Comparison of ENCODE assay signal across 12 mouse cellular contexts in the genomic region with DNA sequence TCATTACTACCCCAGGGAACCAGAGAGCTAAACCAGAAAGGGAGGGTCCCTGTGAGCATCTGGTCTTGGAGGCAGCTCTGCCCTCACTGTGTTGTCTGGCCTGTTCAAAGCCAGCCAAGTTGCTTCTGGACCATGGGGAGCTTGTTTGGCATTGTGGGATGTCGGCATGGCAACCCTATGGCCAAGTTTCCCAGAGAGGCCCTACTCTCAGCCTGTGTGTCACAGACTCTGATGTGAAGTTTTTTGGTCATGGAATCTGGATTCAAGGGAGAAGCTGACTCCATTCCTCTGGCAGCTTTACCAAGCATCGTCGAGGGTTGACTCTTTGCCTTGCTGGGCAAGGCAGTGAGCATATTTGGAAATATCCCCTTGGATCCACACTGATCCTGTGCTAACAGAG. TPM values are rescaled to one million over a fixed set of nuclear protein-coding genes. Genes with fewer than 3 reads are reported as not detected.
A peak's percentile ranks its signal among the peaks of the same experiment; 100 is the strongest.
DNase-seq lines count a peak whose midpoint lies in the region; ATAC-seq and TF ChIP-seq lines count a peak whose summit lies in the region.
"Had no signal": no experiment of that assay in that cellular context is flagged by ENCODE, and none has a peak within 500 bp of the region (broad histone marks: within the 10 kb centered on the region; RNA-seq: fewer than 3 reads in every experiment).

No protein-coding gene starts in this region.

- no peak for DNase-seq in forebrain, embryonic 10.5 days (ENCODE audit: extremely low spot score, low spot score)
- no peak for DNase-seq in forebrain, embryonic 11.5 days (ENCODE audit: low spot score)
- DNase-seq in lung, postnatal 0 days (ENCODE audit: low spot score), result no peak
- no peak for DNase-seq in lung, adult 2 months
- peak; percentile 58 for DNase-seq in gastrocnemius, adult 2 months
- DNase-seq in thymus, postnatal 14 days, result no peak

- H3K36me3 ChIP-seq in forebrain, embryonic 10.5 days (replicated peaks), result peaks cover 15% of the 10 kb centered on the region
- no peaks in the 10 kb centered on the region for H3K36me3 ChIP-seq in forebrain, embryonic 11.5 days (ENCODE audit: control insufficient read depth, insufficient read depth, low read length)
- no peaks in the 10 kb centered on the region for H3K36me3 ChIP-seq in lung, postnatal 0 days (ENCODE audit: insufficient read depth, low read length)
- H3K36me3 ChIP-seq: heart, embryonic 13.5 days; kidney, embryonic 15.5 days; limb, embryonic 10.5 days had no signal

- H3K9ac ChIP-seq in forebrain, embryonic 11.5 days (ENCODE audit: low read length), result no peak overlapping the region; the same call in 1 of the 2 replicates
- H3K9ac ChIP-seq in lung, postnatal 0 days (replicated peaks; ENCODE audit: low read depth), result no peak overlapping the region
- H3K9ac ChIP-seq: heart, embryonic 13.5 days; kidney, embryonic 15.5 days had no signal

- no peak for TF ChIP-seq POLR2A in lung, adult 2 months (IDR thresholded peaks at IDR 0.05; ENCODE audit: borderline replicate concordance, extremely low read depth, low read depth, low read length)
- TF ChIP-seq POLR2A in olfactory bulb, adult 2 months (IDR thresholded peaks at IDR 0.05; ENCODE audit: insufficient read depth, low read depth, low read length), result no peak

- intact Hi-C loops in gastrocnemius, adult 2 months (cut with DNase I), result loop anchor here (5.0 kb wide), 1 partner anchor 55 kb away; no protein-coding TSS in a partner anchor

- peaks cover 54% of the 10 kb centered on the region for H3K27me3 ChIP-seq in forebrain, embryonic 10.5 days (ENCODE audit: poor library complexity, severe bottlenecking)
- H3K27me3 ChIP-seq in forebrain, embryonic 11.5 days (ENCODE audit: control insufficient read depth, insufficient read depth, low read length), result peaks cover 5% of the 10 kb centered on the region; the same call in 1 of the 2 replicates
- H3K27me3 ChIP-seq in lung, postnatal 0 days (replicated peaks; ENCODE audit: insufficient read depth, low read length), result peaks cover 37% of the 10 kb centered on the region

- no peak overlapping the region for H3K27ac ChIP-seq in forebrain, embryonic 10.5 days
- no peak overlapping the region for H3K27ac ChIP-seq in forebrain, embryonic 11.5 days (ENCODE audit: low read depth, low read length)
- H3K27ac ChIP-seq in lung, postnatal 0 days (ENCODE audit: low read length), result no peak overlapping the region
- peak overlapping the region; percentile 68 for H3K27ac ChIP-seq in gastrocnemius, adult 2 months
- peak overlapping the region; percentile 35; the same call in 1 of the 2 replicates for H3K27ac ChIP-seq in olfactory bulb, adult 2 months (ENCODE audit: insufficient read depth, low read depth, low read length)
- H3K27ac ChIP-seq: heart, embryonic 13.5 days; kidney, embryonic 15.5 days; limb, embryonic 10.5 days had no signal

- H3K4me1 ChIP-seq in forebrain, embryonic 10.5 days, result peaks cover 93% of the 10 kb centered on the region
- peaks cover 29% of the 10 kb centered on the region for H3K4me1 ChIP-seq in forebrain, embryonic 11.5 days (replicated peaks; ENCODE audit: control insufficient read depth, insufficient read depth, low read length)
- peaks cover 13% of the 10 kb centered on the region for H3K4me1 ChIP-seq in lung, postnatal 0 days (ENCODE audit: insufficient read depth, low read depth, low read length)
- H3K4me1 ChIP-seq in lung, adult 2 months (ENCODE audit: control insufficient read depth, insufficient read depth, low read length), result no peaks in the 10 kb centered on the region
- H3K4me1 ChIP-seq in olfactory bulb, adult 2 months (ENCODE audit: control insufficient read depth, insufficient read depth, low read length), result peaks cover 50% of the 10 kb centered on the region

- 78% methylated on average over 3 of the region's 3 CpGs for WGBS in forebrain, embryonic 10.5 days
- 75% methylated on average over 3 of the region's 3 CpGs for WGBS in forebrain, embryonic 11.5 days
- WGBS in lung, postnatal 0 days, result 64% methylated on average over 3 of the region's 3 CpGs
- 54% methylated on average over 3 of the region's 3 CpGs for WGBS in lung, adult 2 months
- WGBS in olfactory bulb, adult 2 months, result 32% methylated on average over 3 of the region's 3 CpGs

- no peak for TF ChIP-seq EP300 in lung, postnatal 0 days (IDR thresholded peaks at IDR 0.05)

- H3K9me3 ChIP-seq in forebrain, embryonic 10.5 days, result no peaks in the 10 kb centered on the region
- no peaks in the 10 kb centered on the region for H3K9me3 ChIP-seq in forebrain, embryonic 11.5 days (ENCODE audit: control insufficient read depth, low read length)
- H3K9me3 ChIP-seq in lung, postnatal 0 days (ENCODE audit: low read length), result no peaks in the 10 kb centered on the region
- H3K9me3 ChIP-seq: heart, embryonic 13.5 days; kidney, embryonic 15.5 days; limb, embryonic 10.5 days had no signal

- no peak for TF ChIP-seq CTCF in lung, postnatal 0 days (IDR thresholded peaks at IDR 0.05)
- no peak for TF ChIP-seq CTCF in lung, adult 2 months (IDR thresholded peaks at IDR 0.05; ENCODE audit: insufficient read depth, low read length)
- no peak for TF ChIP-seq CTCF in gastrocnemius, adult 2 months (IDR thresholded peaks at IDR 0.05)
- TF ChIP-seq CTCF in olfactory bulb, adult 2 months (IDR thresholded peaks at IDR 0.05; ENCODE audit: insufficient read depth, low read depth, low read length), result no peak

- ATAC-seq in forebrain, embryonic 11.5 days (replicated peaks; ENCODE audit: low FRiP score), result no peak
- ATAC-seq in lung, postnatal 0 days, result peak; percentile 10; the same call in 1 of the 2 replicates
- ATAC-seq in granulocyte monocyte progenitor cell, adult 5-6 weeks (replicated peaks; ENCODE audit: poor library complexity, severe bottlenecking), result no peak

- no peak overlapping the region for H3K4me2 ChIP-seq in forebrain, embryonic 11.5 days (ENCODE audit: low read depth, low read length, severe bottlenecking)
- no peak overlapping the region for H3K4me2 ChIP-seq in lung, postnatal 0 days (replicated peaks; ENCODE audit: low read depth, low read length)
- H3K4me2 ChIP-seq: heart, embryonic 13.5 days; kidney, embryonic 15.5 days had no signal

- H3K4me3 ChIP-seq in forebrain, embryonic 10.5 days, result 0 out of 2 replicates have a peak overlapping the region, but pooled peaks have one; percentile 13
- H3K4me3 ChIP-seq in forebrain, embryonic 11.5 days (ENCODE audit: low read depth, low read length), result no peak overlapping the region
- H3K4me3 ChIP-seq in lung, postnatal 0 days (ENCODE audit: low read depth, low read length), result no peak overlapping the region
- no peak overlapping the region for H3K4me3 ChIP-seq in lung, adult 2 months (replicated peaks; ENCODE audit: extremely low read depth, low read depth, low read length)
- H3K4me3 ChIP-seq in gastrocnemius, adult 2 months, result no peak overlapping the region
- no peak overlapping the region for H3K4me3 ChIP-seq in olfactory bulb, adult 2 months (ENCODE audit: insufficient read depth, low read depth, low read length)
- H3K4me3 ChIP-seq: heart, embryonic 13.5 days; kidney, embryonic 15.5 days; limb, embryonic 10.5 days had no signal

RNA-seq across cellular contexts. Expression of gene Galnt16, which starts 3.9 kb away (rescaled TPM):
- 30.8 and 31.1 TPM in 2 replicates for polyA plus RNA-seq in forebrain, embryonic 10.5 days (2016; fragmentation: Nextera tagmentation; extraction: Ambion mirVana)
- polyA plus RNA-seq in forebrain, embryonic 11.5 days (2014; fragmentation: Nextera tagmentation; extraction: Ambion mirVana), result 19.9 and 20.3 TPM in 2 replicates
- 5.5 and 5.6 TPM in 2 replicates for polyA plus RNA-seq in lung, postnatal 0 days (2015; fragmentation: Nextera tagmentation; extraction: Ambion mirVana)
- 2.6 and 2.7 TPM in 2 replicates for polyA plus RNA-seq in lung, adult 2 months (2012; rRNA removed)
- 1 to 10 TPM; 2.4 to 3.8 TPM for total RNA-seq in gastrocnemius, adult 2 months (2021)
- polyA plus RNA-seq in olfactory bulb, adult 2 months (2012; ENCODE audit: insufficient read depth, insufficient read length, low replicate concordance, missing spikeins), result not detected in 2 replicates
- total RNA-seq in granulocyte monocyte progenitor cell, adult 5-6 weeks (2014; fragmentation: Nextera tagmentation), result not detected in 2 replicates
- not detected in 2 replicates for total RNA-seq in granulocyte monocyte progenitor cell, adult 5-6 weeks (2017)
- total RNA-seq: megakaryocyte, adult 5-6 weeks had no signal

RNA-seq across cellular contexts. Expression of gene Exd2, which starts 59.1 kb away (rescaled TPM):
- polyA plus RNA-seq in forebrain, embryonic 10.5 days (2016; fragmentation: Nextera tagmentation; extraction: Ambion mirVana), result 31.9 and 33.5 TPM in 2 replicates
- 49.5 and 51.7 TPM in 2 replicates for polyA plus RNA-seq in forebrain, embryonic 11.5 days (2014; fragmentation: Nextera tagmentation; extraction: Ambion mirVana)
- polyA plus RNA-seq in lung, postnatal 0 days (2015; fragmentation: Nextera tagmentation; extraction: Ambion mirVana), result 10.6 and 14.1 TPM in 2 replicates
- polyA plus RNA-seq in lung, adult 2 months (2012; rRNA removed), result 10.9 and 15.3 TPM in 2 replicates
- total RNA-seq in gastrocnemius, adult 2 months (2021), result 10 to 100 TPM; 35.0 to 46.8 TPM
- polyA plus RNA-seq in olfactory bulb, adult 2 months (2012; ENCODE audit: insufficient read depth, insufficient read length, low replicate concordance, missing spikeins), result not detected in 2 replicates
- 13.8 and 20.0 TPM in 2 replicates for total RNA-seq in granulocyte monocyte progenitor cell, adult 5-6 weeks (2014; fragmentation: Nextera tagmentation)
- total RNA-seq in granulocyte monocyte progenitor cell, adult 5-6 weeks (2017), result 9.9 and 11.2 TPM in 2 replicates

Comparison
In these comparisons a context has a peak if more than half of its experiments do, and no peak if none do; other contexts are left out.
1. H3K27ac ChIP-seq: peak in gastrocnemius, adult 2 months (single experiment) and olfactory bulb, adult 2 months (single experiment); none in forebrain, embryonic 10.5 days (single experiment), forebrain, embryonic 11.5 days (single experiment) and lung, postnatal 0 days (single experiment).
2. RNA of gene Exd2, which starts 59.1 kb away (polyA plus RNA-seq): 49.5 to 51.7 TPM in forebrain, embryonic 11.5 days, 31.9 to 33.5 TPM in forebrain, embryonic 10.5 days, 10.9 to 15.3 TPM in lung, adult 2 months and 10.6 to 14.1 TPM in lung, postnatal 0 days; not detected in olfactory bulb, adult 2 months; every median in the first group is over 10 times any median in the second.